Mouse (Mus musculus): ENCODE measurements at regions not wholly inside any gene's neighbourhood (a gene's known extent, or its start where the extent isn't known, plus 50 kb on each side); places are given as distances from the start of the nearest gene placed in this dataset.

DNA sequence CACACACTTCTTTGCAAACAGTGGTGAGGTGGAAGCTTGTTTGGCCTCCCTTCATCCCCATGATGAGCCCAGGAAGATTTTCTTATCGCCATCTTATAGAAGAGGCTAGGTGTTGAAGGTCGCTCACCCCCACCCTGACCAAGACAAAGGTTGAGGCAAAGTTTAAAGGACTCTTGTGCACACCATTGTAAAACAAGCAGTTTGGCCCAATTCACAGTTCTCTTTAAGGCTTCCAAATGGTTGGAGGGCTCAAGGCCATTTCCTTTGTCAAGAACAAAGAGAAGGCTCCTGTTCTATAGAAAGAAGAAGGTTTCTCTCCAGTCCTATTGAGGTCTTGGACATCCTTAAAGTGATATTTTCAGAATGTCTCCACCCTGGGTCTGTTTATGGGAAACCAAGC lies 67.8 kb upstream of the Dhx15 start:
- DNase-seq (no peak), ATAC-seq (ENCODE audit: insufficient read depth) (no peak)
- no peaks in the 10 kb centered on the region for H3K4me1 ChIP-seq (ENCODE audit: insufficient read depth)
- H3K9ac ChIP-seq = no peak overlapping the region
- no peaks in the 10 kb centered on the region for H3K27me3 ChIP-seq (ENCODE audit: insufficient read depth, low read length)
- no peak overlapping the region for H3K27ac ChIP-seq (ENCODE audit: low read depth)
- H3K36me3 ChIP-seq (ENCODE audit: insufficient read depth) = no peaks in the 10 kb centered on the region
- 85% methylated on average over 2 of the region's 2 CpGs for WGBS
- no peaks in the 10 kb centered on the region for H3K9me3 ChIP-seq (ENCODE audit: low read depth, low read length)
- H3K4me3 ChIP-seq (ENCODE audit: low read depth, low read length) = no peak overlapping the region
- no peak overlapping the region for H3K4me2 ChIP-seq
- no peak for TF ChIP-seq CTCF (IDR thresholded peaks at IDR 0.05; ENCODE audit: low read depth)

DNA sequence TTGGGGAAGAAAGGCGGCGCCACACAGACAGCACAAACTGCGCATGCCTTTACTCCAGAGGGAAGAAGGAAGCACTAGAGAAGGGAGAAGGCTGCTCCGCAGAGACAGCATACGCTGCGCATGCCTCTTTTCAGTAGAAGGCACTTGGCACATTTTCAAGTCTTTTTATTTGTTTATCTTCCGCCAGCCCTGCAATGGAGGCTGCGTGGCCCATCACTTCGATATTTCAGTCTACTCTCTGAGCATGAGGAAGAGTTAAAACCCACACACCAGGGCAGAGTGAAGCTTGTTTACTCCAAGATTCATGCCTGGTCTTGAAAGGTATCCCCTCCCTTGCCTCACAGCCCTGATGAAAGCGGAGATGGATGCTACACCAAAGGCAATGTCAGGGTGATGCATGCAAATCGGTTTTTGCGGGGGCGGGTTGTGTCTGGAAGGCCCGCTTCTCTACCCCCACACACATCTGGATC lies 64.3 kb upstream of the Dhx15 start:
- Histone ChIP-seq H3K36me3 (ENCODE audit: insufficient read depth) (no peaks in the 10 kb centered on the region), H3K9me3 (ENCODE audit: low read depth, low read length) (no peaks in the 10 kb centered on the region), H3K4me2 (peak overlapping the region; percentile 52), H3K27me3 (ENCODE audit: insufficient read depth, low read length) (no peaks in the 10 kb centered on the region), H3K27ac (ENCODE audit: low read depth) (no peak overlapping the region; the same call in 1 of the 2 replicates), H3K9ac (no peak overlapping the region), H3K4me3 (ENCODE audit: low read depth, low read length) (peak overlapping the region; percentile 6; the same call in 1 of the 2 replicates), H3K4me1 (ENCODE audit: insufficient read depth) (no peaks in the 10 kb centered on the region)
- DNase-seq (peak; percentile 91), ATAC-seq (ENCODE audit: insufficient read depth) (peak; percentile 81; the same call in 1 of the 2 replicates)
- 24% methylated on average over 14 of the region's 14 CpGs for WGBS
- no peak for TF ChIP-seq CTCF (IDR thresholded peaks at IDR 0.05; ENCODE audit: low read depth)

DNA sequence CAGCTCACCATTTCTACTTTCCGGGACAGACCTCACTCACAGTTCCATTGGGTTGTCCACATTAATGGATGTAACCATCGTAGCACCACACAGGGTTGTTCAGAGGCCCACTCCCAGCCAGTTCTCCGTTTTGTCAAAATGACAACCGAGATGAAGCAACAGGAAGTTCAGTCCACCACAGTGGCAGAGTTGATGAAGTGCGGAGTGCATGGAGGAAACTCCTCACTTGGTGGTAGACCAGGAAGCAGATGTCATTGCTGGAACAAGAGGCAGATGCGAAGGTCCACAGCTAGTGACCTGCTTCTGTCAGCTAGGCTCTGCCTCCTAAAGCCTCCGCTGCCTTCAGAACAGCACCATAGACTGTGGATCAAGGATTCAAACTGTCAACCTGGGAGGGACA lies 59.5 kb upstream of the Dhx15 start:
- no peak for TF ChIP-seq CTCF (IDR thresholded peaks at IDR 0.05; ENCODE audit: low read depth)
- H3K27ac ChIP-seq (ENCODE audit: low read depth) = no peak overlapping the region
- H3K9me3 ChIP-seq (ENCODE audit: low read depth, low read length) = no peaks in the 10 kb centered on the region
- 60% methylated on average over 7 of the region's 7 CpGs for WGBS
- H3K36me3 ChIP-seq (ENCODE audit: insufficient read depth) = no peaks in the 10 kb centered on the region
- ATAC-seq (ENCODE audit: insufficient read depth) = no peak; the same call in 1 of the 2 replicates
- H3K9ac ChIP-seq = no peak overlapping the region
- H3K27me3 ChIP-seq (ENCODE audit: insufficient read depth, low read length) = no peaks in the 10 kb centered on the region
- H3K4me2 ChIP-seq = no peak overlapping the region
- DNase-seq = peak; percentile 27
- no peak overlapping the region for H3K4me3 ChIP-seq (ENCODE audit: low read depth, low read length)
- H3K4me1 ChIP-seq (ENCODE audit: insufficient read depth) = no peaks in the 10 kb centered on the region

DNA sequence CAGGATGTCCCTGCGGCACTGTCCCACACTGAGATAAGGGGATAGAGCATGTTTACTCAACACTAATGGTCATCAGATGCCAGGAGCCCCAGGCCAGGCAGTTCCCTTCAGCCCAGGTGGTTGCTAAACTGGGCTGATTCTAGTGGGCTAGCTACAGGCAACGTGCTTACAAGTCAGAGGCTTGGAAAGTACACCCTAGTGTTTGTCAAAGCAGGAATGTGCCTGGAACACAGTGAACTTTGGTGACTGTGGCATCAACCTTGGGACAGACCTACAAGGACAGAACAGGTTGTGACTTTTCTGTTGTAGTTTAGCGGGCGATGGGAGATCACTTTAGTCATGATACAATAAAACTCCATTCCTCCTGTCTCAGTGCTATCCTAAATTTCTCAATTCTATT lies 53.6 kb upstream of the Dhx15 start:
- WGBS = 54% methylated on average over 4 of the region's 4 CpGs
- Histone ChIP-seq H3K36me3 (ENCODE audit: insufficient read depth) (no peaks in the 10 kb centered on the region), H3K4me3 (ENCODE audit: low read depth, low read length) (no peak overlapping the region), H3K27me3 (ENCODE audit: insufficient read depth, low read length) (no peaks in the 10 kb centered on the region), H3K9ac (no peak overlapping the region), H3K4me1 (ENCODE audit: insufficient read depth) (no peaks in the 10 kb centered on the region), H3K4me2 (no peak overlapping the region), H3K27ac (ENCODE audit: low read depth) (no peak overlapping the region), H3K9me3 (ENCODE audit: low read depth, low read length) (no peaks in the 10 kb centered on the region)
- no peak for ATAC-seq (ENCODE audit: insufficient read depth)
- TF ChIP-seq CTCF (IDR thresholded peaks at IDR 0.05; ENCODE audit: low read depth) = no peak
- no peak for DNase-seq

DNA sequence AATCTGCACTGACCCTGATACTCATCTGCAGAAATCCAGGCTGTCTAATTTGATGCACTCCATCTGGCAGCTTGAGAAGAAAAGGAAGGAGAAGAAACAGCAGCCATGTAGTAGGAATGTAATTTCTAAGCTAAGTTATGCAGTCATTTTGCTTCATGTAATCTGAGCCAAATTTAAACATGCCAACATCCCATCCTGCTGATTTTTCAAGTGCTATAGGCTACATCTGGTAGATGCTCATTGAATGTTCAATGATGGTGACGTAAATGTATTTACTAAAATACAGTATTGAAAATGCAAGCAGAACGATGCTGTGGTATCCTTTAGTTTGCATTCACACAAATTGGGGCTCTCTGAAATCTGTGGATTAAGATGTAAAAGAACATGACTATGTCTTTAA lies 52.1 kb upstream of the Dhx15 start:
- Histone ChIP-seq H3K4me1 (ENCODE audit: insufficient read depth) (no peaks in the 10 kb centered on the region), H3K27me3 (ENCODE audit: insufficient read depth, low read length) (no peaks in the 10 kb centered on the region), H3K9me3 (ENCODE audit: low read depth, low read length) (no peaks in the 10 kb centered on the region), H3K4me2 (no peak overlapping the region), H3K27ac (ENCODE audit: low read depth) (no peak overlapping the region), H3K4me3 (ENCODE audit: low read depth, low read length) (no peak overlapping the region), H3K9ac (no peak overlapping the region), H3K36me3 (ENCODE audit: insufficient read depth) (no peaks in the 10 kb centered on the region)
- WGBS = 59% methylated on average over 2 of the region's 2 CpGs
- ATAC-seq (ENCODE audit: insufficient read depth) (no peak), DNase-seq (peak; percentile 54)
- no peak for TF ChIP-seq CTCF (IDR thresholded peaks at IDR 0.05; ENCODE audit: low read depth)

DNA sequence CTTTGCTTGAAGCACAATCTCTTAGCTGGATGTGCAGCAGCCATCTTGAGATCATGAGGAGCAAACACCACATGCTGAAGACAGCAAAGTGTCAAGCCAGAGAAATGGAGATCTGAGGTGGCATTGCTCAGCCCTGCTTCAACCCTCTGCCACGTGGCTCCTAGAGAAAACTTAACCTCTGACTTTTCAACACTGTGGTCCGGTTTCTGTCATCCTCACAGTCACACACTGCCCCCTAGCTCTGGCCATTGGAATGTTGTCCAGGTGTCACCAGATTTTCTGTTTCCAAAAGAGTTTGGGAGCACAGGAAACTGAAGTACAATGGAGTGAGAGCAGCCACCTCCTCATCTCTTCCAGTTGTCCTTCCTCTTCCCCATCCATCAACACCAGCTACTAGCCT lies 50.2 kb upstream of the Dhx15 start:
- Histone ChIP-seq H3K4me3 (ENCODE audit: low read depth, low read length) (no peak overlapping the region), H3K27ac (ENCODE audit: low read depth) (no peak overlapping the region), H3K4me1 (ENCODE audit: insufficient read depth) (no peaks in the 10 kb centered on the region), H3K4me2 (no peak overlapping the region), H3K36me3 (ENCODE audit: insufficient read depth) (no peaks in the 10 kb centered on the region), H3K27me3 (ENCODE audit: insufficient read depth, low read length) (no peaks in the 10 kb centered on the region), H3K9ac (no peak overlapping the region), H3K9me3 (ENCODE audit: low read depth, low read length) (no peaks in the 10 kb centered on the region)
- peak; percentile 57 for TF ChIP-seq CTCF (IDR thresholded peaks at IDR 0.05; ENCODE audit: low read depth)
- ATAC-seq (ENCODE audit: insufficient read depth) (no peak), DNase-seq (peak; percentile 30)
- WGBS = 0% methylated on average over 2 of the region's 2 CpGs

All from lung, embryonic 14.5 days (tissue).